Mouse (Mus musculus) thymus, postnatal 14 days (tissue): ENCODE results near the gene Hist1h3a.
"Not testable (repeated sequence)": the region's sequence is repeated elsewhere in the genome, so short reads cannot be mapped to it uniquely, and the experiment has no call there.

Experiments
- DNase-seq: peaks from one replicate; pipeline ENCODE4 v3.0.0; 2021

Hist1h3a gene

GRCm38 (mm10) chr13:23761871-23762821 is at the start of gene Hist1h3a:
TSS of gene Hist1h3a (minus strand) at chr13:23762386.
- DNase-seq: peak; percentile 74

GRCm38 (mm10) chr13:23806422-23807052 is 44.4 kb upstream of the Hist1h3a start, which contains the start of gene Slc17a2:
TSS of gene Slc17a2 (plus strand) at chr13:23806993.
- DNase-seq: no peak

- DNase-seq: no peak
Observed at GRCm38 (mm10) chr13:23804532-23804931, 42.3 kb upstream of the Hist1h3a start.

GRCm38 (mm10) chr13:23799405-23799804 is 37.2 kb upstream of the Hist1h3a start:
- DNase-seq: no peak

GRCm38 (mm10) chr13:23792520-23792919 is 30.3 kb upstream of the Hist1h3a start:
- peak; percentile 60 for DNase-seq

GRCm38 (mm10) chr13:23779025-23779424 is 16.8 kb upstream of the Hist1h3a start:
- DNase-seq: no peak

GRCm38 (mm10) chr13:23778339-23778738 is 16.2 kb upstream of the Hist1h3a start:
- DNase-seq: no peak

- DNase-seq: no peak
Observed at GRCm38 (mm10) chr13:23772561-23773313, 10.6 kb upstream of the Hist1h3a start.

- not testable (repeated sequence) for DNase-seq
Observed at GRCm38 (mm10) chr13:23769613-23770012, 7.4 kb upstream of the Hist1h3a start, which contains the start of gene Trim38. TSS of gene Trim38 (plus strand) at chr13:23769913.

- DNase-seq: no peak
Observed at GRCm38 (mm10) chr13:23768834-23769397, 6.7 kb upstream of the Hist1h3a start.

- no peak for DNase-seq
Observed at GRCm38 (mm10) chr13:23766772-23767171, 4.6 kb upstream of the Hist1h3a start.

- DNase-seq: no peak
Observed at GRCm38 (mm10) chr13:23765172-23765513, 3.0 kb upstream of the Hist1h3a start.

- DNase-seq: no peak
Observed at GRCm38 (mm10) chr13:23764324-23765171, 2.4 kb upstream of the Hist1h3a start.

- DNase-seq: peak; percentile 93
Observed at GRCm38 (mm10) chr13:23763586-23764323, 1.6 kb upstream of the Hist1h3a start, which contains the start of gene Hist1h1a. TSS of gene Hist1h1a (plus strand) at chr13:23763666.

GRCm38 (mm10) chr13:23763242-23763585 is 1.0 kb upstream of the Hist1h3a start:
- no peak for DNase-seq

- peak; percentile 99 for DNase-seq
Observed at GRCm38 (mm10) chr13:23760972-23761864, 968 bp downstream of the Hist1h3a start, which contains the start of gene Hist1h4a. TSS of gene Hist1h4a (minus strand) at chr13:23761230.

GRCm38 (mm10) chr13:23760240-23760971 is 1.8 kb downstream of the Hist1h3a start:
- peak; percentile 57 for DNase-seq

GRCm38 (mm10) chr13:23759916-23760239 is 2.3 kb downstream of the Hist1h3a start:
- DNase-seq: no peak

GRCm38 (mm10) chr13:23759251-23759771 is 2.9 kb downstream of the Hist1h3a start:
- DNase-seq: no peak
